Mouse (Mus musculus) myocyte (in vitro differentiated cells): Measurements from ENCODE around the gene Myh7b. TPM values are rescaled to one million over a fixed set of nuclear protein-coding genes. Genes with fewer than 3 reads are reported as not detected.
A peak's percentile ranks its signal among the peaks of the same experiment; 100 is the strongest.
"Not testable (repeated sequence)": the region's sequence is repeated elsewhere in the genome, so short reads cannot be mapped to it uniquely, and the experiment has no call there.

Experiments used
- H3K27me3 ChIP-seq: one replicate; pipeline ENCODE4 v1.6.1; 2011; ENCODE audit not compliant: control insufficient read depth, insufficient read depth, insufficient read length
- H3K36me3 ChIP-seq: one replicate; pipeline ENCODE4 v1.6.1; 2011; ENCODE audit not compliant: control insufficient read depth, insufficient read depth
- H3K4me2 ChIP-seq: one replicate; pipeline ENCODE4 v1.6.1; 2011; ENCODE audit warnings: low read depth, control low read depth
- H3K4me3 ChIP-seq: one replicate; pipeline ENCODE4 v1.5.1; 2011; ENCODE audit warnings: mild to moderate bottlenecking, control low read depth, moderate library complexity
- H3K79me2 ChIP-seq: one replicate; pipeline ENCODE4 v1.6.1; 2011; ENCODE audit not compliant: control insufficient read depth, insufficient read depth
- H3ac ChIP-seq: one replicate; pipeline ENCODE4 v1.6.1; 2011; ENCODE audit not compliant: control insufficient read depth, insufficient read length
- CEBPB ChIP-seq: IDR thresholded peaks from 2 replicates; pipeline ENCODE4 v1.6.1; 2011; ENCODE audit warnings: mild to moderate bottlenecking, moderate library complexity; ENCODE audit not compliant: poor library complexity, insufficient read depth, severe bottlenecking
- E2F4 ChIP-seq: IDR thresholded peaks from one replicate; pipeline ENCODE4 v1.6.1; 2011; ENCODE audit warnings: mild to moderate bottlenecking, control low read depth, moderate library complexity; ENCODE audit not compliant: insufficient read depth
- MAX ChIP-seq: IDR thresholded peaks from one replicate; pipeline ENCODE4 v1.6.1; 2011; ENCODE audit warnings: low read depth, mild to moderate bottlenecking, control low read depth
- MYOD1 ChIP-seq, 3 experiments: IDR thresholded peaks; one replicate each; pipeline ENCODE4 v1.6.1; 2011; ENCODE audit warnings: control low read depth in 2 of 3, low read depth in 2 of 3, mild to moderate bottlenecking in 2 of 3, moderate library complexity in 1 of 3; ENCODE audit not compliant: insufficient read length in 2 of 3, control insufficient read depth in 1 of 3
- MYOG ChIP-seq, 3 experiments: IDR thresholded peaks; one replicate each; pipeline ENCODE4 v1.6.1; 2011; ENCODE audit warnings: control low read depth in 2 of 3, low read depth in 2 of 3, mild to moderate bottlenecking in 2 of 3; ENCODE audit not compliant: insufficient read length in 2 of 3, control insufficient read depth in 1 of 3, insufficient read depth in 1 of 3
- POLR2A ChIP-seq: IDR thresholded peaks from one replicate; pipeline ENCODE4 v1.6.1; 2011; ENCODE audit warnings: low read depth, mild to moderate bottlenecking, control low read depth, moderate library complexity; ENCODE audit not compliant: insufficient read length
- POLR2AphosphoS2 ChIP-seq: IDR thresholded peaks from one replicate; pipeline ENCODE4 v1.6.1; 2011; ENCODE audit warnings: low read depth, control low read depth; ENCODE audit not compliant: insufficient read length
- REST ChIP-seq: IDR thresholded peaks from one replicate; pipeline ENCODE4 v1.6.1; 2011; ENCODE audit warnings: mild to moderate bottlenecking, control low read depth, moderate library complexity; ENCODE audit not compliant: insufficient read depth, insufficient read length
- SRF ChIP-seq: IDR thresholded peaks from one replicate; pipeline ENCODE4 v1.6.1; 2011; ENCODE audit warnings: low read depth; ENCODE audit not compliant: control insufficient read depth, insufficient read length
- TCF12 ChIP-seq: IDR thresholded peaks from one replicate; pipeline ENCODE4 v1.6.1; 2011; ENCODE audit warnings: mild to moderate bottlenecking, control low read depth; ENCODE audit not compliant: poor library complexity, insufficient read depth, severe bottlenecking
- TCF3 ChIP-seq: IDR thresholded peaks from one replicate; pipeline ENCODE4 v1.6.1; 2011; ENCODE audit warnings: low read depth, control low read depth; ENCODE audit not compliant: insufficient read length
- USF1 ChIP-seq: IDR thresholded peaks from one replicate; pipeline ENCODE4 v1.6.1; 2011; ENCODE audit warnings: low read depth, mild to moderate bottlenecking, control low read depth, moderate library complexity
- polyA plus RNA-seq: library from polyadenylated mRNA; unstranded; fragments of >200 nt; fragmentation: generic; extraction: Trizol; gene quantifications from one replicate; pipeline ENCODE4 v1.2.1, GENCODE M21; 2012; ENCODE audit warnings: missing spikeins

Myh7b gene
- polyA plus RNA-seq, 1 experiment, result 12.2 TPM

GRCm38 (mm10) chr2:155592854-155593283 lies 18.1 kb upstream of the Myh7b start:
- Histone ChIP-seq H3K79me2 (no peaks in the 10 kb centered on the region), H3ac (peak overlapping the region; percentile 50), H3K4me2 (peak overlapping the region; percentile 86), H3K27me3 (peaks cover 15% of the 10 kb centered on the region), H3K36me3 (no peaks in the 10 kb centered on the region), H3K4me3 (peak overlapping the region; percentile 79)
- TF ChIP-seq MYOD1 (IDR thresholded peaks at IDR 0.05; ENCODE audit: control insufficient read depth in 1 of 3, insufficient read length in 2 of 3, low read depth in 2 of 3) (no peak), MAX (no peak), POLR2AphosphoS2 (no peak), TCF12 (no peak), POLR2A (no peak), MYOG (IDR thresholded peaks at IDR 0.05; ENCODE audit: control insufficient read depth in 1 of 3, insufficient read depth in 1 of 3, insufficient read length in 2 of 3, low read depth in 2 of 3) (no peak), REST (no peak), CEBPB (no peak), SRF (no peak), E2F4 (no peak), TCF3 (no peak), USF1 (no peak)

GRCm38 (mm10) chr2:155595516-155595915 lies 15.5 kb upstream of the Myh7b start:
- no peaks in the 10 kb centered on the region for H3K79me2 ChIP-seq
- no peak for TF ChIP-seq MAX
- TF ChIP-seq SRF, result no peak
- no peak for TF ChIP-seq REST
- TF ChIP-seq MYOG (IDR thresholded peaks at IDR 0.05; ENCODE audit: control insufficient read depth in 1 of 3, insufficient read depth in 1 of 3, insufficient read length in 2 of 3, low read depth in 2 of 3), result no peak
- no peak for TF ChIP-seq TCF12
- no peak for TF ChIP-seq CEBPB
- no peak for TF ChIP-seq E2F4
- no peak for TF ChIP-seq POLR2A
- no peak for TF ChIP-seq MYOD1 (IDR thresholded peaks at IDR 0.05; ENCODE audit: control insufficient read depth in 1 of 3, insufficient read length in 2 of 3, low read depth in 2 of 3)
- TF ChIP-seq USF1, result no peak
- TF ChIP-seq TCF3, result no peak
- TF ChIP-seq POLR2AphosphoS2, result no peak
- no peak overlapping the region for H3K4me3 ChIP-seq

GRCm38 (mm10) chr2:155603707-155604106 lies 7.3 kb upstream of the Myh7b start:
- Histone ChIP-seq H3K27me3 (peaks cover 4% of the 10 kb centered on the region), H3K4me3 (no peak overlapping the region), H3ac (no peak overlapping the region), H3K4me2 (no peak overlapping the region), H3K79me2 (no peaks in the 10 kb centered on the region), H3K36me3 (no peaks in the 10 kb centered on the region)
- TF ChIP-seq POLR2A, result no peak
- TF ChIP-seq USF1, result no peak
- no peak for TF ChIP-seq SRF
- TF ChIP-seq E2F4, result no peak
- TF ChIP-seq TCF3, result no peak
- TF ChIP-seq MYOG (IDR thresholded peaks at IDR 0.05; ENCODE audit: control insufficient read depth in 1 of 3, insufficient read depth in 1 of 3, insufficient read length in 2 of 3, low read depth in 2 of 3), result no peak
- TF ChIP-seq CEBPB, result no peak
- TF ChIP-seq MYOD1 (IDR thresholded peaks at IDR 0.05; ENCODE audit: control insufficient read depth in 1 of 3, insufficient read length in 2 of 3, low read depth in 2 of 3), result no peak
- no peak for TF ChIP-seq MAX
- TF ChIP-seq POLR2AphosphoS2, result no peak

More at GRCm38 (mm10) chr2:155595516-155595915, 15.5 kb upstream of the Myh7b start:
- H3K27me3 ChIP-seq, result peaks cover 15% of the 10 kb centered on the region
- H3K4me2 ChIP-seq, result no peak overlapping the region
- no peaks in the 10 kb centered on the region for H3K36me3 ChIP-seq
- H3ac ChIP-seq, result no peak overlapping the region

- Histone ChIP-seq H3K4me2 (peak overlapping the region; percentile 24), H3ac (no peak overlapping the region), H3K27me3 (peaks cover 4% of the 10 kb centered on the region), H3K36me3 (no peaks in the 10 kb centered on the region), H3K4me3 (no peak overlapping the region), H3K79me2 (no peaks in the 10 kb centered on the region)
- peak in 1 of 3 experiments; percentile 27 for TF ChIP-seq MYOD1 (IDR thresholded peaks at IDR 0.05; ENCODE audit: control insufficient read depth in 1 of 3, insufficient read length in 2 of 3, low read depth in 2 of 3)
- peak in 1 of 3 experiments; percentile 31 for TF ChIP-seq MYOG (IDR thresholded peaks at IDR 0.05; ENCODE audit: control insufficient read depth in 1 of 3, insufficient read depth in 1 of 3, insufficient read length in 2 of 3, low read depth in 2 of 3)
- no peak for TF ChIP-seq TCF3
- no peak for TF ChIP-seq CEBPB
- TF ChIP-seq SRF, result no peak
Measured at GRCm38 (mm10) chr2:155604560-155605235, 6.3 kb upstream of the Myh7b start.

GRCm38 (mm10) chr2:155605236-155605589 lies 5.8 kb upstream of the Myh7b start:
- H3K36me3 ChIP-seq, H3K79me2 ChIP-seq, H3K27me3 ChIP-seq, H3ac ChIP-seq, H3K4me3 ChIP-seq: not testable (repeated sequence)
- peak overlapping the region; percentile 73 for H3K4me2 ChIP-seq
